Mouse (Mus musculus) lung, postnatal 4 days (tissue): ENCODE measurements around the gene Tekt1.
"Not testable (repeated sequence)": the region's sequence is repeated elsewhere in the genome, so short reads cannot be mapped to it uniquely, and the experiment has no call there.

Source experiments
- DNase-seq, 2 experiments: peaks; one replicate each; pipeline ENCODE4 v3.0.0; 2021

The Tekt1 gene

GRCm38 (mm10) chr11:72389407-72390142, 27.3 kb upstream of the Tekt1 start:
- peak in 1 of 2 experiments; percentile 62 for DNase-seq

GRCm38 (mm10) chr11:72388113-72388529, 25.9 kb upstream of the Tekt1 start:
- peak in 1 of 2 experiments; percentile 16 for DNase-seq

GRCm38 (mm10) chr11:72379351-72379750, 17.1 kb upstream of the Tekt1 start:
- DNase-seq, result no peak

- DNase-seq, result no peak
These were observed 16.0 kb upstream of the Tekt1 start for GRCm38 (mm10) chr11:72378222-72378621.

GRCm38 (mm10) chr11:72376562-72376961, 14.3 kb upstream of the Tekt1 start:
- no peak for DNase-seq

- no peak for DNase-seq
These were observed 7.8 kb upstream of the Tekt1 start for GRCm38 (mm10) chr11:72369904-72370672.

- DNase-seq, result peak in 1 of 2 experiments; percentile 40
These were observed 5.9 kb upstream of the Tekt1 start for GRCm38 (mm10) chr11:72367934-72368674.

GRCm38 (mm10) chr11:72366126-72366525, 3.9 kb upstream of the Tekt1 start:
- no peak for DNase-seq

- no peak for DNase-seq
These were observed 2.3 kb upstream of the Tekt1 start for GRCm38 (mm10) chr11:72364526-72364925.

GRCm38 (mm10) chr11:72363523-72364240, 1.4 kb upstream of the Tekt1 start:
- peak; percentile 48 to 71 for DNase-seq

GRCm38 (mm10) chr11:72361385-72362346, 576 bp downstream of the Tekt1 start:
- DNase-seq, result peak; percentile 75

GRCm38 (mm10) chr11:72354971-72355728, 7.1 kb downstream of the Tekt1 start:
- DNase-seq, result peak; percentile 69 to 81

GRCm38 (mm10) chr11:72353186-72353585, 9.1 kb downstream of the Tekt1 start:
- DNase-seq, result no peak

- no peak for DNase-seq
These were observed 10.0 kb downstream of the Tekt1 start for GRCm38 (mm10) chr11:72352272-72352671.

GRCm38 (mm10) chr11:72349652-72350051, 12.6 kb downstream of the Tekt1 start:
- DNase-seq, result no peak

GRCm38 (mm10) chr11:72349016-72349415, 13.2 kb downstream of the Tekt1 start:
- DNase-seq, result no peak

GRCm38 (mm10) chr11:72348563-72348962, 13.7 kb downstream of the Tekt1 start:
- peak in 1 of 2 experiments; percentile 56 for DNase-seq

- DNase-seq, result no peak
These were observed 17.8 kb downstream of the Tekt1 start for GRCm38 (mm10) chr11:72344486-72344885.

- peak; percentile 43 to 72 for DNase-seq
These were observed 18.3 kb downstream of the Tekt1 start for GRCm38 (mm10) chr11:72343904-72344303.

GRCm38 (mm10) chr11:72343238-72343625, 19.0 kb downstream of the Tekt1 start:
- DNase-seq, result not testable (repeated sequence)
